Mouse (Mus musculus) megakaryocyte, embryonic 14.5 days (primary cell): ENCODE data around the gene Gpc3.

ENCODE experiments used
- FLI1 ChIP-seq: IDR thresholded peaks from 2 replicates; pipeline ENCODE4 v1.6.1; 2012; ENCODE audit warnings: low read length, inconsistent platforms, mixed read lengths
- GATA1 ChIP-seq: IDR thresholded peaks from 3 replicates; pipeline ENCODE4 v1.6.1; 2012; ENCODE audit warnings: mixed read lengths, low read length, inconsistent platforms, borderline replicate concordance

- no peak for TF ChIP-seq FLI1
- TF ChIP-seq GATA1: no peak
Observed at GRCm38 (mm10) chrX:52412936-52413335, 200.8 kb downstream of the Gpc3 start.
